Mouse (Mus musculus): ENCODE results near the gene Tomm40l.

GRCm38 (mm10) chr1:171265971-171266744 lies 43.8 kb upstream of the Tomm40l start:
- TF ChIP-seq POLR2A (IDR thresholded peaks at IDR 0.05; ENCODE audit: control insufficient read depth, low read depth, low read length): no peak
- TF ChIP-seq CTCF (IDR thresholded peaks at IDR 0.05; ENCODE audit: control insufficient read depth, insufficient read depth, insufficient replicate concordance, low read depth, low read length): no peak
